Mouse (Mus musculus) spleen, adult 2 months (tissue): Measurements from ENCODE around the gene Psmb2. TPM values are rescaled to one million over a fixed set of nuclear protein-coding genes. Genes with fewer than 3 reads are reported as not detected.
A peak's percentile ranks its signal among the peaks of the same experiment; 100 is the strongest.

Source experiments
- DNase-seq, 2 experiments: peaks; one replicate each; pipeline versions ENCODE4 v3.0.0 to v3.0.0-alpha.2; 2012 to 2021; ENCODE audit warnings: low spot score in 2 of 2, low read depth in 1 of 2
- H3K27ac ChIP-seq: fragments of 200-500 bp; 2 replicates; pipeline ENCODE4 v1.5.1; 2012; ENCODE audit warnings: low read length, inconsistent platforms; ENCODE audit not compliant: insufficient read depth
- H3K27me3 ChIP-seq: fragments of 200-500 bp; 2 replicates; pipeline ENCODE4 v1.6.1; 2012; ENCODE audit warnings: mild to moderate bottlenecking, moderate library complexity, low read length, inconsistent platforms; ENCODE audit not compliant: control insufficient read depth, insufficient read depth
- H3K36me3 ChIP-seq: fragments of 200-500 bp; 2 replicates; pipeline ENCODE4 v1.6.1; 2012; ENCODE audit warnings: mild to moderate bottlenecking, low read length, inconsistent platforms; ENCODE audit not compliant: control insufficient read depth, insufficient read depth
- H3K4me1 ChIP-seq: fragments of 200-500 bp; 2 replicates; pipeline ENCODE4 v1.6.1; 2011; ENCODE audit warnings: inconsistent platforms; ENCODE audit not compliant: control insufficient read depth, insufficient read depth, insufficient read length
- H3K4me3 ChIP-seq: fragments of 200-500 bp; 2 replicates; pipeline ENCODE4 v1.5.1; 2011; ENCODE audit warnings: mild to moderate bottlenecking, inconsistent platforms; ENCODE audit not compliant: insufficient read depth, insufficient read length; ENCODE audit errors: extremely low read depth
- CTCF ChIP-seq: fragments of 200-500 bp; IDR thresholded peaks from 2 replicates; pipeline ENCODE4 v1.5.1; 2011; ENCODE audit warnings: mild to moderate bottlenecking, inconsistent platforms; ENCODE audit not compliant: insufficient read depth, insufficient read length, insufficient replicate concordance; ENCODE audit errors: extremely low read depth
- POLR2A ChIP-seq: fragments of 200-500 bp; IDR thresholded peaks from 2 replicates; pipeline ENCODE4 v1.6.1; 2011; ENCODE audit warnings: low read depth, low read length, inconsistent platforms
- WGBS: fragments of 180-500 bp; shearing (Covaris S2); methylation state at CpG from one replicate; pipeline ENCODE4 v1.1.7; 2018; 5-methylcytosine and 5-hydroxymethylcytosine counted together
- polyA plus RNA-seq: library from polyadenylated mRNA; depleted of rRNA; stranded (reverse); fragments of >200 nt; gene quantifications from 2 replicates; pipeline ENCODE4 v1.2.3, GENCODE M21; 2012

Psmb2 gene
- polyA plus RNA-seq, 1 experiment = 88.8 TPM

DNA sequence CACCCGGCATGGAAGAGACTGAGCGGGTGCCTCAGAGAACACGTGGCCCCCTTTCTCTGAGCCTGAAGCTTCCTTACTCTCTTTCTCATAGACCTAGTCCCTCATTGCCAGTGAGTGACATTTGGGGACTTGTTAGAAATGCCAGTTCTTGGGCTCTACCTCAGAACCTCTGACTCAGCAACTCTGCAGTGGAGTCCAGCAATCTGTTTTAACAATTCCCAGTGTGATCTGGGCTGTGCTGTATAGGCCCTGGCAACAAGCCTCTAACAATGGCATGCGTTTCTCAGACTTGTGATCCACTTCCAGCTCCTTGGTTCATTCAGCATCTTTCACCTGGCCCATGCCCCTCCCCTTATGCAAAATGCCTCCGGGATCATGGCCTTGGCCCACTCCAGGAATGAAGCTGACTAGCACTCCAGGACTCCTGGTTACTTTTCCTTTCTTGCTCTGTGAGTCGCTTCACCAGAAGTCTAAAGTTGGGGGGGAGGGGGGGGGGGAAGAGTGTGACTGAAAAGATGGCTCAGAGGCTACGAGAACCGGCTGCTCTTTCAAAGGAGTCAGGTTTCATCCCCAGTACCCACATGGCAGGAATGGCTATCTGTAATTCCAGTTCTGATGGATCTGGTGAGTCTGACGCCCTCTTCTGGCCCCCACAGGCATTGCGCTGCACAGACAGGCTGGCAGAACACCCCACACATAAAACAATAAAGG, 62.7 kb downstream of the Psmb2 start:
- Histone ChIP-seq H3K36me3 (peaks cover 9% of the 10 kb centered on the region), H3K27me3 (peaks cover 12% of the 10 kb centered on the region), H3K4me1 (peaks cover 5% of the 10 kb centered on the region; the same call in 1 of the 2 replicates), H3K27ac (no peak overlapping the region), H3K4me3 (no peak overlapping the region)
- no peak for TF ChIP-seq POLR2A
- TF ChIP-seq CTCF = no peak
- WGBS = 66% methylated on average over 10 of the region's 10 CpGs
- no peak for DNase-seq

DNA sequence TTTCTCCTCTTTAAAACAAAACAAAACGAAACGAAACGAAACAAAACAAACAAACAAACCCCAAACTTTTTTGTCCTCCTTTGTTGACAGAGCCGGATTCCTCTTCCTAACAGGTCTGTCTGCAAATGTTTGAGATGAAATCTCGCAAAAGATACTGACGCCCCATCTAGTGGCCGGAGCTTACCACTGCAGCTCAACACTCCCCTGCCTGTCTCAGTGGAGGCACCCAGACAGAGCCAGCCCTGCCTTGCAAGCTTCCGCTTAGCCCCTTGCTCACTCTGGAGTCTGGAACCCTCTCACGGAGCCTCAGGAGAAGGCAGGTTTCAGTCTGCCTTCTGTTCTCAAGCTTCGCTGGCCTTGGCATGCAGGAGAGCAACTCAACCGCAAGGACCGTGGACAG, 64.0 kb downstream of the Psmb2 start:
- Histone ChIP-seq H3K27me3 (peaks cover 1% of the 10 kb centered on the region; the same call in 1 of the 2 replicates), H3K4me3 (no peak overlapping the region), H3K36me3 (peaks cover 16% of the 10 kb centered on the region), H3K4me1 (no peaks in the 10 kb centered on the region), H3K27ac (no peak overlapping the region)
- peak; percentile 48 to 74 for DNase-seq
- 5% methylated on average over 12 of the region's 12 CpGs for WGBS
- TF ChIP-seq POLR2A (no peak), CTCF (peak; percentile 68; the same call in 1 of the 2 replicates)

DNA sequence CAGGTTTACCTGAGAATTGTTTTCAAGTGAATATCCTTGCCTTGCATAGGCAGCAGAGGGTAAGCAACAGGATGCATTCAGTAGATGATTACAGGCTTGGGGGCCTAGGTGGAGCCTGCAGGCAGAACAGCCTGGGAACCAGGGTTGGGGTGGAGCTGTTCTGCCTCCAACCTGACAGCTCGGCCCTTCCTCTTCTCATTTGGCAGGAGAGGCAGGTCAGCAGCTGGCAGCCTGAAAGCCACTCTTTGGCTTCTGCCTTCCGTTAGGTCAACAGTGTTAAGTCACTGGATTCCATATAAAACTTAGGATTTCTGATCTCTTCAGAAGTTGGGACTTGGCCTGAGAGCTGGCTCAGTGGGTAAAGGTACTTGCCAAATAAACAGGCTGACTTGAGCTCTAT, 65.5 kb downstream of the Psmb2 start:
- Histone ChIP-seq H3K36me3 (peaks cover 20% of the 10 kb centered on the region), H3K27ac (no peak overlapping the region), H3K4me3 (no peak overlapping the region), H3K27me3 (no peaks in the 10 kb centered on the region), H3K4me1 (no peaks in the 10 kb centered on the region)
- TF ChIP-seq POLR2A = no peak
- TF ChIP-seq CTCF = no peak
- WGBS = 67% methylated on average over 2 of the region's 2 CpGs
- DNase-seq = no peak

DNA sequence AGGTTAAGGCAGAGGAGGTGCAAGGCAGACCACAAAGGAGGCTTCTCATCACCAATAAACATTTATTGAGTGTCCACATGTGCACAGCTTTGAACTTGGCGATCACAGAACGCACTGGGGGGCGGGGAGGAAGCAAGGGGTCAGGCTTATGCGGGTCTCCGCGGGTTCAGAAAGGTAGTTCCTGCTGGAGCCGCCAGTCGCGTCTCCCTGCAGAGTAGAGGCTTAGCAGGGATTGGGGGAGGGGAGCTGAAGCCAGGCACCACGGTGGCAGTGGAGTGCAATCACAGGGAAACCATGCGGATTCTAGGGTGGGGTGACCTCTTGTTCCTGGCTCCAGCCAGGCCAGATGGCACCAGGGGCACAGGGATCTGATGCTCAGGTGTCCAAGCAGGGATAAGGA, 66.3 kb downstream of the Psmb2 start:
- 72% methylated on average over 11 of the region's 11 CpGs for WGBS
- no peak for DNase-seq
- TF ChIP-seq POLR2A = no peak
- TF ChIP-seq CTCF = no peak

DNA sequence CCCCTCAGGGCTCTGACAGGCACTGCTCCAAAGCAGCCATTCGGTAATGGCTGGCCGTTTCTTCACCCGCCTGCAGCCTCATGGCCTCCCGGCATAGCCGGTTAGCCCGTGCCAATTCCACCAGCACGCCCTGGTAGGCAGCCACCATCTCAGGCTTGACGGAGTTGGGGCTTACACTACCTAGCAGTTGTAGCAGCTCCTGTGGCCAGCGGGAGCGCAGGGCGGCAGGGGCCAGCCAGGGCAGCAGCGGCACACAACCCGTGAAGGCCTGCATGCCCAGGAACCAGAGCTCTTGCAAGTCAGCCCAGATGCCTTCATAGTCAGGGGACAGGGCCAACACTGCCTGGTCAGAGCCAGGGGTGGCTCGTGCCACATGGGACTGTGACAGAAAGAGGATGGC, 67.4 kb downstream of the Psmb2 start:
- Histone ChIP-seq H3K27ac (no peak overlapping the region), H3K36me3 (peaks cover 27% of the 10 kb centered on the region), H3K4me1 (no peaks in the 10 kb centered on the region), H3K27me3 (no peaks in the 10 kb centered on the region), H3K4me3 (no peak overlapping the region)
- no peak for TF ChIP-seq CTCF
- no peak for TF ChIP-seq POLR2A
- 92% methylated on average over 14 of the region's 14 CpGs for WGBS
- DNase-seq = no peak

More for the DNA sequence above, 66.3 kb downstream of the Psmb2 start:
- Histone ChIP-seq H3K36me3 (peaks cover 24% of the 10 kb centered on the region), H3K4me3 (no peak overlapping the region), H3K27ac (no peak overlapping the region), H3K4me1 (no peaks in the 10 kb centered on the region), H3K27me3 (no peaks in the 10 kb centered on the region)

DNA sequence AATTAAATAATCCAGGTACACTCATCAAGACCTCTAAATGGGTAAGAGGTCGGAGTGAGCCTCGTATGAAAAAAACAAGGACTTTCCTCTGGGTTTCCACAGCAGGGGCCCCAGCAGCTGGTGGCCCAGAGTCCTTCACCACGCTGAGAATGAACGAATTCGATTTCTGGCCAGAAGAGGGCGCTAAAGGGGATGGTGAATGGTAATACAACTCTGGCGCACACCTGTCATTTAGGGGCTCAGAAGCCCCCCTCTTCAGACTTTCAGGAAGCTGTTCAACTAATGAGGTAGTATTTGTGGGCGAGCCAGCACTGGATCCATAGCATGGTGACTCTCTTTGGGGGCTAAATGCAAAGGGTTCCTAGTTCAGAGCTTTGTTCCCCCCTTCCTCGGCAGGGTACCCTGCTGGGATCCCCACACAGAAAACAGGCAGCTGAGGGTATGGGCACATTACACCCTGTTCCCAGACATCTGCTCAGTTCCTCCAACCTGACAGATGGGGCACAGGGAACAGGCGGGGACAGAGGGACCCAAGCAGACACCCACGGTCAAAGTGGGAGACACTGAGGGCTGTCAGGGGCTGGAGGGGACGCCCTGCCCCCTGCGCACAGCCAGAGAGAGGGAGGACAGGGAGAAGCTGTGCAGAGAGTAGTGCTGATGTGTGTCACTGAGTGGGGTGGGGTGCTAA, 68.2 kb downstream of the Psmb2 start:
- 49% methylated on average over 13 of the region's 13 CpGs for WGBS
- TF ChIP-seq CTCF (peak; percentile 45; the same call in 1 of the 2 replicates), POLR2A (no peak)
- Histone ChIP-seq H3K4me3 (no peak overlapping the region), H3K27me3 (no peaks in the 10 kb centered on the region), H3K4me1 (no peaks in the 10 kb centered on the region), H3K27ac (no peak overlapping the region), H3K36me3 (peaks cover 32% of the 10 kb centered on the region)
- DNase-seq = peak in 1 of 2 experiments; percentile 50
